Mouse (Mus musculus) brown adipose tissue, adult 24 weeks (tissue): ENCODE measurements around the gene Lax1. TPM values are rescaled to one million over a fixed set of nuclear protein-coding genes. Genes with fewer than 3 reads are reported as not detected.

Experiments used
- polyA plus RNA-seq: library from polyadenylated mRNA; stranded (reverse); fragments of >200 nt; gene quantifications from 2 replicates; pipeline ENCODE4 v1.2.4, GENCODE M21; 2012; ENCODE audit not compliant: missing spikeins, insufficient read depth, insufficient read length

Lax1 gene
- polyA plus RNA-seq, 1 experiment: not detected

Other genes with a start within 250 kb of the Lax1 start
- gene Snrpe, start 79.8 kb downstream of the Lax1 start, polyA plus RNA-seq: 118 and 128 TPM in 2 replicates
- gene Zbed6, start 29.2 kb downstream of the Lax1 start, polyA plus RNA-seq: 0.79 and 1.2 TPM in 2 replicates
- gene Gm38394, start 28.8 kb downstream of the Lax1 start, polyA plus RNA-seq: 4.6 and 5.4 TPM in 2 replicates
- gene Atp2b4, start 110.9 kb upstream of the Lax1 start, polyA plus RNA-seq: 7.3 and 9.6 TPM in 2 replicates
- not detected in 2 replicates for gene Optc, start 217.9 kb upstream of the Lax1 start, polyA plus RNA-seq
- gene Prelp, start 231.3 kb upstream of the Lax1 start, polyA plus RNA-seq: 237 and 366 TPM in 2 replicates